Mouse (Mus musculus): Measurements from ENCODE around the gene Ston2.
"Not testable (repeated sequence)": the region's sequence is repeated elsewhere in the genome, so short reads cannot be mapped to it uniquely, and the experiment has no call there.

The Ston2 gene

GRCm38 (mm10) chr12:91749543-91750184 is 38.5 kb downstream of the Ston2 start:
- no peaks in the 10 kb centered on the region for H3K27me3 ChIP-seq (ENCODE audit: control insufficient read depth, insufficient read depth, low read length, poor library complexity, severe bottlenecking)

DNA sequence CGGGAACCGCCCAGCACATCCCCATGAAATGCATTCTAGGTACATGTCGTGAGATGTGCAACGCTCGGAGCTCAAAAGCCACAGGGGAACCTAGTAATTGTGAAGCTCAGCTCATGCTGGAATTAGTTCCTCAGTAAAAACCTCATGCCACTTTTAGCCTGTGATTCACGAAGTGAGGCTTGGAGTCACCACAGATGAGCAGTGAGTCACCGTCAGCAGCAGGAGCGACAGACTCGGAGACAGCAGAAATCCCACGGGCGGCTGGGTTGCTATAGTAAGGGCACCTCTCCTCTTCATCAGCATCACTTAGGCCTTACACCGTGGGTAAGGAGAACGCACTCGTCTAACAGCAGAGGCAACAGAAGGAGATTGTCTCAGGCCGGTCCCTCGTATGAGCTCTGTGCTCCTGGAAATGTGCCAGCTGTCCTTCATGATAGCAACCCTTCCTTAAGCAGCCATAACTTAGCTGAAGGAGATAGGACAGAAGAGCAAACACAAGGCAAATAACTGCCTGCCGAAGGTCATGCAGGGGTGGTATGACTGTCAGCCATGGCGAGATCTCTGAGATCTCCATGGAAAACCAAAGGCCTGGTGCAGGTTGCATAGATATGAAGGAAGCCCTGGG is 39.8 kb downstream of the Ston2 start:
- DNase-seq (ENCODE audit: low read depth, low spot score) = no peak
- Histone ChIP-seq H3K27me3 (ENCODE audit: control insufficient read depth, insufficient read depth, low read length, poor library complexity, severe bottlenecking) (no peaks in the 10 kb centered on the region), H3K36me3 (ENCODE audit: control insufficient read depth, insufficient read depth, low read length, poor library complexity, severe bottlenecking) (no peaks in the 10 kb centered on the region)

More at GRCm38 (mm10) chr12:91749543-91750184, 38.5 kb downstream of the Ston2 start:
- H3K36me3 ChIP-seq (ENCODE audit: control insufficient read depth, insufficient read depth, low read length, poor library complexity, severe bottlenecking) = no peaks in the 10 kb centered on the region
- no peak for DNase-seq (ENCODE audit: low read depth, low spot score)

DNA sequence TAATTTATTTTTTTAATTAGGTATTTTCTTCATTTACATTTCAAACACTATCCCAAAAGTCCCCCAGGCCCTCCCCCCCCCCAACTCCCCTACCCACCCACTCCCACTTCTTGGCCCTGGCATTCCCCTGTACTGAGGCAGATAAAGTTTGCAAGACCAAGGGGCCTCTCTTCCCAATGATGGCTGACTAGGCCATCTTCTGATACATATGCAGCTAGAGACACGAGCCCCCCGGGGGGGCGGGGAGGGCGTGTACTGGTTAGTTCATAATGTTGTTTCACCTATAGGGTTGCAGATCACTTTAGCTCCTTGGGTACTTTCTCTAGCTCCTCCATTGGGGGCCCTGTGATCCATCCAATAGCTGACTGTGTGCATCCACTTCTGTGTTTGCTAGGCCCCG is 41.3 kb downstream of the Ston2 start:
- not testable (repeated sequence) for DNase-seq (ENCODE audit: low read depth, low spot score); H3K36me3 ChIP-seq (ENCODE audit: control insufficient read depth, insufficient read depth, low read length, poor library complexity, severe bottlenecking); H3K27me3 ChIP-seq (ENCODE audit: control insufficient read depth, insufficient read depth, low read length, poor library complexity, severe bottlenecking)

- 0 out of 2 replicates have a peak, but pooled peaks cover 2% of the 10 kb centered on the region for H3K27me3 ChIP-seq (ENCODE audit: control insufficient read depth, insufficient read depth, low read length, poor library complexity, severe bottlenecking)
- H3K36me3 ChIP-seq (ENCODE audit: control insufficient read depth, insufficient read depth, low read length, poor library complexity, severe bottlenecking) = no peaks in the 10 kb centered on the region
- DNase-seq (ENCODE audit: low read depth, low spot score) = no peak
Observed at GRCm38 (mm10) chr12:91745758-91746290, 42.4 kb downstream of the Ston2 start.

DNA sequence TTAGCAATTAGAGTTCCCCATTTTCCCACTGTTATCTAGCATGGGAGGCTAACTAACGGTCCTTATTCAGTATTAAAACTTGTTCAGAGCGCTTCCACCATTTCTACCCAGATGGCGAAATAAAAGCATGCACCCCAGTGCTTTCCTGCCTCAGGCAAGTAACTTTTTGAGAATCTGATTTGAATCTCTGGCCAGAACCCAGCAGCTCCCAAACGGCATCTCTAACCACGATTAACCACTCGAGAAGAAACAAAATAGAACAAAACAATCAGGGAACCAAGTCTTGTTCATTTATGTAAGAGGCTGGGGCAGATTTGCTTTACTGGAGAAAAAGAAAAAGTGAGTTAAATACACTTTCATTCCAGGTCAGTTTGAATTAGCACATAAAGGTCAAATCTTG is 44.1 kb downstream of the Ston2 start:
- 0 out of 2 replicates have a peak, but pooled peaks cover 2% of the 10 kb centered on the region for H3K27me3 ChIP-seq (ENCODE audit: control insufficient read depth, insufficient read depth, low read length, poor library complexity, severe bottlenecking)
- no peaks in the 10 kb centered on the region for H3K36me3 ChIP-seq (ENCODE audit: control insufficient read depth, insufficient read depth, low read length, poor library complexity, severe bottlenecking)
- DNase-seq (ENCODE audit: low read depth, low spot score) = no peak

- H3K36me3 ChIP-seq (ENCODE audit: control insufficient read depth, insufficient read depth, low read length, poor library complexity, severe bottlenecking) = no peaks in the 10 kb centered on the region
- H3K27me3 ChIP-seq (ENCODE audit: control insufficient read depth, insufficient read depth, low read length, poor library complexity, severe bottlenecking) = 0 out of 2 replicates have a peak, but pooled peaks cover 2% of the 10 kb centered on the region
- DNase-seq (ENCODE audit: low read depth, low spot score) = no peak
Observed at GRCm38 (mm10) chr12:91742916-91743315, 45.3 kb downstream of the Ston2 start.

GRCm38 (mm10) chr12:91738381-91738780 is 49.8 kb downstream of the Ston2 start:
- Histone ChIP-seq H3K36me3 (ENCODE audit: control insufficient read depth, insufficient read depth, low read length, poor library complexity, severe bottlenecking) (no peaks in the 10 kb centered on the region), H3K27me3 (ENCODE audit: control insufficient read depth, insufficient read depth, low read length, poor library complexity, severe bottlenecking) (0 out of 2 replicates have a peak, but pooled peaks cover 2% of the 10 kb centered on the region)
- no peak for DNase-seq (ENCODE audit: low read depth, low spot score)

- Histone ChIP-seq H3K36me3 (ENCODE audit: control insufficient read depth, insufficient read depth, low read length, poor library complexity, severe bottlenecking) (no peaks in the 10 kb centered on the region), H3K27me3 (ENCODE audit: control insufficient read depth, insufficient read depth, low read length, poor library complexity, severe bottlenecking) (no peaks in the 10 kb centered on the region)
- DNase-seq (ENCODE audit: low read depth, low spot score) = peak; percentile 17
Observed at GRCm38 (mm10) chr12:91736221-91736980, 51.8 kb downstream of the Ston2 start.

- DNase-seq (ENCODE audit: low read depth, low spot score) = peak; percentile 63
- H3K27me3 ChIP-seq (ENCODE audit: control insufficient read depth, insufficient read depth, low read length, poor library complexity, severe bottlenecking) = no peaks in the 10 kb centered on the region
- H3K36me3 ChIP-seq (ENCODE audit: control insufficient read depth, insufficient read depth, low read length, poor library complexity, severe bottlenecking) = no peaks in the 10 kb centered on the region
Observed at GRCm38 (mm10) chr12:91734246-91735027, 53.8 kb downstream of the Ston2 start.

DNA sequence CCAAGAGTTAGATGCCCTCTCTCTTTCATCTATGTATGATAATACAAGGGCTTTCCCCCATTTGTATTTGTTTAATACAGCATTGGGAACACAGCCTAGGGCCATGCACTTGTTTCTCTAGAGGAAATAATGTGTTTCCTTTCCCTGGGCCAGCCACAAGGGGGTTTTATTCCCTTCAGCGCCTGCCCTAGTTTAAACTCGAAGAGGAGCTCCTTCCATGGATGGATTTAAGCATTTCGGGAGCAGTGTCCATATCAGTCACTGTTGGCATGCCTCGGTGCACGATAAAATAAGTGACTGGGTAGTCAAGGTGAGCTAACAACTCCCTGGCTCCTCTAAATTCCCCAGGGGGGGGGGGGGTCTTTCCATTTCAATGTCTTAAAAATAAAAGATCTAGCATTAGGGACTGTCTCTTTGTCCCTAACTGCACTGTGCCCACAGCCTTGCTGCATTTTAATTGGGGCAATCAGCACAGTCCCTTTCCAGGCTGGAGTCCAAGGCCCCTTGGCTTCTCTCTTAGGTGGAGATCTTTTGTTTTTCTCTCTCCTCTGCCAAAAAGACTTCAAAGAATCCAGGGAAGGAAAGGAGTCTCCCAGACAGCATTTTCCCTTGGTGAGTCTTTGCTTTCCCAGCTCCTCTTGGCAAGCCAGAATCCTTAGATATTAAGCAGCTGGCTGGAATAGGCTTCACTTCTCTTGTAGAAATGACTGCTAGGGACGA is 55.3 kb downstream of the Ston2 start:
- Histone ChIP-seq H3K36me3 (ENCODE audit: control insufficient read depth, insufficient read depth, low read length, poor library complexity, severe bottlenecking) (no peaks in the 10 kb centered on the region), H3K27me3 (ENCODE audit: control insufficient read depth, insufficient read depth, low read length, poor library complexity, severe bottlenecking) (no peaks in the 10 kb centered on the region)
- no peak for DNase-seq (ENCODE audit: low read depth, low spot score)

- DNase-seq (ENCODE audit: low read depth, low spot score) = no peak
- no peaks in the 10 kb centered on the region for H3K36me3 ChIP-seq (ENCODE audit: control insufficient read depth, insufficient read depth, low read length, poor library complexity, severe bottlenecking)
Observed at GRCm38 (mm10) chr12:91726202-91726601, 62.0 kb downstream of the Ston2 start.

GRCm38 (mm10) chr12:91723912-91724311 is 64.3 kb downstream of the Ston2 start:
- H3K27me3 ChIP-seq (ENCODE audit: control insufficient read depth, insufficient read depth, low read length, poor library complexity, severe bottlenecking) = no peaks in the 10 kb centered on the region
- no peak for DNase-seq (ENCODE audit: low read depth, low spot score)
- no peaks in the 10 kb centered on the region for H3K36me3 ChIP-seq (ENCODE audit: control insufficient read depth, insufficient read depth, low read length, poor library complexity, severe bottlenecking)

More at GRCm38 (mm10) chr12:91726202-91726601, 62.0 kb downstream of the Ston2 start:
- no peaks in the 10 kb centered on the region for H3K27me3 ChIP-seq (ENCODE audit: control insufficient read depth, insufficient read depth, low read length, poor library complexity, severe bottlenecking)

- H3K27me3 ChIP-seq (ENCODE audit: control insufficient read depth, insufficient read depth, low read length, poor library complexity, severe bottlenecking) = no peaks in the 10 kb centered on the region
- peak; percentile 41 for DNase-seq (ENCODE audit: low read depth, low spot score)
- no peaks in the 10 kb centered on the region for H3K36me3 ChIP-seq (ENCODE audit: control insufficient read depth, insufficient read depth, low read length, poor library complexity, severe bottlenecking)
Observed at GRCm38 (mm10) chr12:91719134-91719533, 69.1 kb downstream of the Ston2 start.

- H3K27me3 ChIP-seq (ENCODE audit: control insufficient read depth, insufficient read depth, low read length, poor library complexity, severe bottlenecking) = no peaks in the 10 kb centered on the region
- no peak for DNase-seq (ENCODE audit: low read depth, low spot score)
- H3K36me3 ChIP-seq (ENCODE audit: control insufficient read depth, insufficient read depth, low read length, poor library complexity, severe bottlenecking) = no peaks in the 10 kb centered on the region
Observed at GRCm38 (mm10) chr12:91715686-91716085, 72.5 kb downstream of the Ston2 start.
